Mouse (Mus musculus): ENCODE results near the gene Gmip.

The Gmip gene

DNA sequence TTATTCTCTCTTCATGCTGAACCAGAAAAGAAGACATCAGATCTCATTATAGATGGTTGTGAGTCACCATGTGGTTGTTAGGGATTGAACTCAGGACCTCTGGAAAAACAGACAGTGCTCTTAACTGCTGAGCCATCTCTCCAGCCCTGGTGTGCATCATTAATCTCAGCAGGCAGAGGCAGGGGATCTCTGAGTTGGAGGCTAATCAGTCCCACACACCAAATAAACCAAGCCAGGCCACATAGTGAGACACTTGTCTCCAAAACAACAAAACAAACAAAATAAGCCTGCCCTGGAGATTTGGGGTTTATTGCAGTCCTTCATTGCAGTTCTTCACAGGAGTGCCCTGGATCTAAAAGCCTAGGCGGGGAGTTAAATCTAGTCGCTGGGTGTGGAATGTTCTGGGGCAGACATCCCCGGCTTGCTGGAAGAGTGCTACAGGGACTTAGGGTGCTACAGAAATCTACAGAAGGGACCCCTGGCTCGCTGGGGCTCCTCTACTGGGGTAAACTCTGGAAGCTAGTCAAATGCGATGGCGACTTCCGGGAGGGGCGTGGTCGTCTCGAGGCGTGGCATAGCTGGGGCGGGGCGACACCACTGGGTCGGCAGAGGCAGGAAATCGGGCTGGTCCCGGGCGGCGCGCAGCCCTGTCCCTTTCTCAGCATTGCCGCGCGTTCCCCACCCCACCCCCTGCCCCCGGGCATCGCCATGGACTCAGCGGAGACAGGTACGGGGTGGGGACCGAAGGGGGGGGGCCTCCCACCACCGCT, at the start of gene Gmip:
Gene Gmip (plus strand): TSS at position 586 of the 770 bp plus-strand sequence.
- peak; percentile 90 to 95 for DNase-seq (ENCODE audit: low spot score in 2 of 2)

DNA sequence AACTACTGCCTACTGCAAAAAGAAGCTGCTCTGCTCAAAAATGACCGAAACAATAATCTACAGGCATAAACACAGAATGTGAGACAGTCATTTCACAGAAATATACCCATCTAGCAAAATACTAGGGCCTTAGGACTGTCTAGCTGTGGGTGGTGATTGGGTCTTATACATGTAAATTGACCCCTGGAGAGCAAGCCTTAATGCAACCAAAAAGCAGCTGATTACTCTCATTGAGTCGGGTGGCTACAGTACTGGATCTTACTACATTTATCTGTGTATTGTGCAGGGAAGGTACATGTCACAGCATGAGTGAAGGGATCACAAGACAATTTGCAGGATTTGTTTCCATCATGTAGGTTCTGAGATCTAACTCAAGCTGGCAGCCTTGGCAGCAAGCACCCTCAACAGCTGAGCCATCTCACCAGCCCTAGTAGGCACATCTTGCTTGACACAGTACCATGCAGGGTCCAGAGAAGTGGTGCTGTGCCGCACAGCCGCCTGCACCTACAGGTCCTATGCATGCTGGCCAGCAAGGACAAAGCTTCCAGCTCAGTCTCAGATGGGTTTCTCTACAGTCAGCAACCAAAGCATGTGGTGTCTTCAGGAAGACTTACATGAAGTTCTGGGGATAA, 46.5 kb upstream of the Gmip start:
- no peak for DNase-seq (ENCODE audit: low spot score in 2 of 2)

DNA sequence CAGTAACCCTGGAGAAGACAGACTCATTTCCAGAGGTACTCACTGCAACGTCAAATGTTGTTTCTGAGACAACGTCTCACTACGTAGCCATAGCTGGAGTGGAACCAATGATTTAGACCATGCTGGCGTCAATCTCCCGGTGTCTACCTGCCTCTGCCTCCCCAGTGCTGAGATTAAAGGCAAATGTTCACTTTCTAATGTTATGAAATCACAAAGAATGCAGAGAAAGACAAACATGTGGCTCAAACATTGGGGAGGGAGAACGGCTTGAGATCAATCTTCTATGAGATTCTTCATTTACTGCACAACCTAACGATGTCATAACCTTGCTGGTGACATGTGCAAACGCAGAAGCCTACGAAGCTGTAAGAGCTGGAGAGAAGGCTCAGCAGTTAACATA, 37.3 kb upstream of the Gmip start:
- no peak for DNase-seq (ENCODE audit: low spot score in 2 of 2)

GRCm38 (mm10) chr8:69772106-69772505, 36.4 kb upstream of the Gmip start:
- DNase-seq (ENCODE audit: low spot score in 2 of 2) = no peak

DNA sequence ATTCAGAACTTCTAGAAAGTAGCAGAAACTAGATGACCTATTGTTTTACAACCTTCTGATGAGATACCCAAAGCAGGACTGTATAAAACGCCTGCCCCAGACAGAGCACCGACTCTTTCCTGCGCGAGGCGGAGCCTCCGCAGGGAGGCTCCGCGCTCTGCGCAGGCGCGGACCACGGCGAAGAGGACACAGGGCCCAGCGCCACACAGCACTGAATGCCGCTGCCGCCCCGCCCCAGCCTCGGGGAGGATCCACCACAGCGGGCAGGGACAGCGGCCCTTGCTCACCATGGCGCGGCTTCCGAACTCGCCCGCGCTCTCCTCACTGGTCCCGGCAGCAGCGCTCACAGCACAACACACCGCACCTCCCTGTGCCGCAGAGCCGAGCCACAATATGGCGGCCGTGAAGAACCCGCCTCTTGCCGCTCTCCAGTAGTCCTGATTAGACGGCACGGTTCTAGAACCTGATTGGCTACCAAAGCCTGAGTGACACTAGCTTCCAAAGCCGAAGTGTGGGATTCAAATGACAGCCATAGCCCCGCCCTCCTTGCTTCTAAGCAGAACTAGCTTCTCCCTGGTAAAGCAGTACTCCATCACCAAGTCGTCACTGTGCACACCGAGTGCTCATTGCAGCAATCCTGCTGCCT, 33.9 kb upstream of the Gmip start, which contains the start of gene Gm20422:
Gene Gm20422 (minus strand): TSS at position 384 of the 646 bp plus-strand sequence.
- DNase-seq (ENCODE audit: low spot score in 2 of 2) = peak; percentile 79 to 85

DNA sequence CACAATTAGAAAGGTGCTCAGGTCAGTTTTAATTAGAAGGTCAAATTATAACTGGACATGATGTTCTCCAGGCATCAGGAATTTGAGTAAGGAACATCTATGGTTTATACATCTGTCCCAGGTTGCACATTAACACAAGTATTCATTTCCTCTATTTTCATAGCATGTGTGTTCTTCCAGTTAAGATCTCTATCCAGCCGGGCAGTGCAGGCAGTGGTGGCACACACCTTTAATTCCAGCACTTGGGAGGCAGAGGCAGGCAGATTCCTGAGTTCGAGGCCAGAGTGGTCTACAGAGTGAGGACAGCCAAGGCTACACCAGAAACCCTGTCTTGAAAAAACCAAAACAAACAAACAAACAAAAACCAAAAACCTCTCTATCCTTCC, 33.3 kb upstream of the Gmip start:
- no peak for DNase-seq (ENCODE audit: low spot score in 2 of 2)

DNA sequence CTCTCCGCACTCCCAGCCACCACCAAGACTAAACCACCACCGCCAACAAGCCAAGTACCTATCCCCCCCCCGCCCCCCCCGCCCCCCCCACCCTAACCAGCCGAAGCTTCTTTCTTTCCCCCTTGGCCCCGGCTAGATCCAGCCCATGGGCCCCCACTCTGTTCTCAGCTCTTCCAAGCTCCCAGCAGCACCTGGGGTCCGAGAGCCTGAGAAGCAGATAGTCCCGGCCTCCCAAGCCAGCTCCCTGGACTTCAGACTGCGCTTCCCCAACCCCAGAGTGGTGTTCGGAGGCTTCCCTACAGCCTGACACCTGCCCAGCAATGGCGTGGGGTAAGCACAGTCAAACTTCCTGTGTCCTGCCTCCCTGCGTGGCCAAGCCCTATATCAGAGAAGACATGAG, 31.4 kb upstream of the Gmip start:
- DNase-seq (ENCODE audit: low spot score in 2 of 2) = no peak

- no peak for DNase-seq (ENCODE audit: low spot score in 2 of 2)
Observed at GRCm38 (mm10) chr8:69789105-69789504, 19.4 kb upstream of the Gmip start.

- no peak for DNase-seq (ENCODE audit: low spot score in 2 of 2)
Observed at GRCm38 (mm10) chr8:69789731-69790130, 18.7 kb upstream of the Gmip start.

DNA sequence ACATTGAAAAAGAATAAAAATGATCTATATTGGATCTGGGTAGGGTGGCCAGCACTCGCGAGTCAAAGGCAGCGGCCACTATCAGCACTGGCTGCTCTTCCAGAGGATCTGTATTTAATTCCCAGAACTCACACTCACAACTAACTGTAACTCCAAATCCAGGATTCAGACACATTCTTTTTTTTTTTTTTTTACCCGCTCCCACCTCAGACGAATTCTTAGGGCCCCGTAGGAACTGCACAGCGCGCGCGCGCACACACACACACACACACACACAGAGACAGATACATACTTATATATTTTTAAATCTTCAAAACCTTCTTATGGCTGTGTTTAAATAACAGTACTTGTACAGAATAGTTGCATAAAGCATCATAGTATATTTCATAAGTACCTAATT, 18.1 kb upstream of the Gmip start:
- no peak for DNase-seq (ENCODE audit: low spot score in 2 of 2)

DNA sequence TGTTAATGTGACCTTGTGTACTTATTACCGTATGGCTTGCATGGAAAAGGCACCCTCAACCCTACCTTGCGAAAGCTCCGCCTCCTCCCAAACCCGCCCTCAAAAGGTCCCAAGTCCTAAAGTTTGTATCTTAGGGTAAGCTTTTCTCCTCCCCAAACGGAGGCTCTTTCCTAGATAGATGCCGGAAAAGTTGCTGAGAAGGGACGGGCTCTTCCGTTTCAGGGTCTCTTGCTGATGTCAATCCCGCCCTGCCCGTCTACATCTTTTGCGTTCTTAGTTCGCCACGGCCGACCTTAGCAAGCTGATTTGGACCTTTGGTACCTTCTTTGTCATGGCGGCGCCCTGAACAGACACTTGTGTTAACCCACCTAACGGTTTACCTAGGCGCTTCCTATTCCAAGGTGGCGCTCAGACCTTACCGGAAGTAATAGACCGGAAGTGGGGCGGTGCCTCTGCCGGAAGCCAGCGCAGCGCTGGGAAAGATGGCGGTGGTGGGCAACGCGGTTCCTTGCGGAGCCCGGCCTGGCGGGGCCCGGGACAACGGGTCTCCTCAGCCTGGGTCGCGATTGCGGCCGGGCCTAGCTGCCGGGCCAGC, 17.6 kb upstream of the Gmip start, which contains the start of the genes Atp13a1 and Zfp866:
Gene Atp13a1 (plus strand): TSS at position 391 of the 595 bp plus-strand sequence.
Gene Zfp866 (minus strand): TSS at position 406 of the 595 bp plus-strand sequence.
- peak; percentile 85 to 92 for DNase-seq (ENCODE audit: low spot score in 2 of 2)

- DNase-seq (ENCODE audit: low spot score in 2 of 2) = peak; percentile 51 to 54
Observed at GRCm38 (mm10) chr8:69791415-69792068, 16.9 kb upstream of the Gmip start.

DNA sequence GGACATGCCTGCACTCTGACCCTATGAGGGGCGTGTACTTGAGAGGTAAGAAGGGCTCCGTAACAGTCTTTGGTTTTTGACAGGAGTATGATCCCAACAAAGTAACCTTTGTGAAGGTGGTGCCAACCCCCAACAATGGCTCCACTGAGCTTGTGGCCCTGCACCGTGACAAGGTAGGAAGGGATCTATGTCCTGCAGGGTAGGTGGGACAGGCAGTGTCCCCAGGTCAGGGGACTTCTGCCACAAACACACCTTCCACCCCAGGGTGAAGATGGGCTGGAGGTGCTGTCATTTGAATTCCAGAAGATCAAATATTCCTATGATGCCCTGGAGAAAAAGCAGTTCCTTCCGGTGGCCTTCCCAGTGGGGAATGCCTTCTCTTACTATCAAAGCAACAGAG, 14.8 kb upstream of the Gmip start:
- no peak for DNase-seq (ENCODE audit: low spot score in 2 of 2)

GRCm38 (mm10) chr8:69794096-69794495, 14.4 kb upstream of the Gmip start:
- no peak for DNase-seq (ENCODE audit: low spot score in 2 of 2)

GRCm38 (mm10) chr8:69794901-69795300, 13.6 kb upstream of the Gmip start:
- no peak for DNase-seq (ENCODE audit: low spot score in 2 of 2)

DNA sequence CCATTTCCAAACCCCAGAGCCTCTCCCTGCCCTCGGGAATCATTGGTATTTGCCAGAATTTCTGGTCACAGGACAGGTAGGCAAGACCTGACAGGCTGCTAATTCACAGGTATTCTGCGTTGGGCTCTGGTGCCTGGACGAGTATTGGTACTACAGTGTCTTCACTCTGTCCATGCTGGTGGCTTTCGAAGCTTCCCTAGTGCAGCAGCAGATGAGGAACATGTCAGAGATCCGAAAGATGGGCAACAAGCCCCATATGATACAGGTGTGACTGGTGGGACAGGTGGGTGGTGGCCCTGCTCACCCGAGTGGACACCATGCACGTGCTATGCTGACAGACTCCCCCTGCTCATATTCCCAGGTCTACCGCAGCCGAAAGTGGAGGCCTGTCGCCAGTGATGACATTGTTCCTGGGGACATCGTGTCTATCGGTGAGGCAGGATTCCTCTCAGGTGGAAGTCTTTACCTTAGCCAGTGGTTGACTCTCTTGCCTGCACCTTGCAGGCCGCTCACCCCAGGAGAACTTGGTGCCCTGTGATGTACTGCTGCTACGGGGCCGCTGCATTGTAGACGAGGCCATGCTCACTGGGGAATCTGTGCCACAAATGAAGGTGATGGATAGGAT, 11.6 kb upstream of the Gmip start:
- peak in 1 of 2 experiments; percentile 2 for DNase-seq (ENCODE audit: low spot score in 2 of 2)

DNA sequence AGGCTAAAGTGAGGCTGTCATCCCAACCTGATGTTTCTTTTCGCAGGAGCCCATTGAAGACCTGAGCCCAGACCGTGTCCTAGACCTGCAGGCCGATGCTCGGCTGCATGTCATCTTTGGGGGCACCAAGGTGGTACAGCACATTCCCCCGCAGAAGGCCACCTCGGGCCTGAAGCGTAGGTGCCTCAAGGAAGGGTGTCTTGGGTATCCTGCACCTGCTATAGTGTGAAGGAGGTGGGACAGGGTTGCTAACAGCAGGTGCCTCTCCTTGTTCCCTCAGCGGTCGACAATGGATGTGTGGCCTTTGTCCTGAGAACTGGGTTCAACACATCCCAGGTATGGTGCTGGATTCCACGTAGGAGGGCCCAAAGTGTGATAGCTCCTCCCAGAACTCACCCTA, 10.8 kb upstream of the Gmip start:
- DNase-seq (ENCODE audit: low spot score in 2 of 2) = peak in 1 of 2 experiments; percentile 2

DNA sequence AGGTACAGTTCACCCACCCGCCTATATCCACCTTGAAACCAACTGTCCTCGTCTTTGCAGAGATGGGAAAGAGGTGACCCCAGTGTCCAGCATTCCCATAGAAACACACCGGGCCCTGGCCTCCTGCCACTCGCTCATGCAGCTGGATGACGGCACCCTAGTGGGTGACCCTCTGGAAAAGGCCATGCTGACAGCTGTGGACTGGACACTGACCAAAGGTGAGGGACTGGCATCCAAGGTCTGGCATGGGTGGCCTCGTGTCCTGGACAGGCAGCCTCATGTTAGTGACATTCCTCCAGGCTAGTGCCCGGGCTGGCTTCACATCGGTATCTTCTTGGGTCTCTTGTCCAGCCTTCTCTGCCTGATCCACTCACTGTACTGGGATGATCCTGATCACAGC, 9.2 kb upstream of the Gmip start:
- peak in 1 of 2 experiments; percentile 2 for DNase-seq (ENCODE audit: low spot score in 2 of 2)

DNA sequence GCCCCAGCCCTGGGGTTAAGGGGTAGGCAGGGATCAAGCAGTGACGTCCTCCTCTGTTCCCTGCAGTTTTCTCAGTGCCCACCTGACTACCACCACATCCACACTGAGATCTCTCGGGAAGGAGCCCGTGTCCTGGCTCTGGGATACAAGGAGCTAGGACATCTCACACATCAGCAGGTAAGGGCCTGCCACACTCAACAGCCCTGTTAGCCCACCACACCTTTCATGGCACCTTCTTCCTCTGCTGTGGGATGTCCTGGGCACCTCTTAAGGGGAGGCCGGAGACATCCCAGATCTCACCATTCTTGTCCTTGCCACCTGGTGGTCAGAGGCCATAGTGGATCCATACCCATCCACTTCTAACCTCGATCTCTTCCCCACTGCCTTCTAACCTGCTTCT, 8.5 kb upstream of the Gmip start:
- no peak for DNase-seq (ENCODE audit: low spot score in 2 of 2)

DNA sequence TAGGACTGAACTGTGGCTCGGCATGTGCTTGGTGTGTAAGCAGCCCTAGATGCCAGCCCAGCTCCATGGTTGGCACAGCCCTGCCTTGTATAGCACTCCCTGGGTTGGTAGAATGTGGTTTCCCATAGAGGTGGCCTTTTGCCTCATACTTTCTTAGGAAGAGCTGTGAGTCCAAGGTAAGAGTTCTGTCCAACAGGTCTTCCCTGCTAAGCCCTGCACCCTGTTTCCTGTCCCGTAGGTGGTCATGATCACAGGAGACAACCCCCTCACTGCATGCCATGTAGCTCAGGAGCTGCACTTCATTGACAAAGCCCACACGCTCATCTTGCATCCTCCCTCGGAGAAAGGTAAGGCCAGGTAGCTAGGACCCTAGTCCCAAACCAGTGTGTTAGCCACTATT, 6.7 kb upstream of the Gmip start:
- peak in 1 of 2 experiments; percentile 2 for DNase-seq (ENCODE audit: low spot score in 2 of 2)

- peak in 1 of 2 experiments; percentile 1 for DNase-seq (ENCODE audit: low spot score in 2 of 2)
Observed at GRCm38 (mm10) chr8:69802216-69802615, 6.3 kb upstream of the Gmip start.
